Mouse (Mus musculus) embryonic fibroblast, embryonic 13.5 days (primary cell): ENCODE data around the gene Limd2.

Experiments
- CTCF ChIP-seq: IDR thresholded peaks from 2 replicates; pipeline ENCODE4 v1.5.1; 2011; ENCODE audit warnings: mild to moderate bottlenecking, control low read depth, low read length, moderate library complexity, borderline replicate concordance; ENCODE audit not compliant: insufficient read depth
- POLR2A ChIP-seq: IDR thresholded peaks from 2 replicates; pipeline ENCODE4 v1.6.1; 2011; ENCODE audit warnings: low read depth, mild to moderate bottlenecking, control low read depth, low read length, moderate library complexity

DNA sequence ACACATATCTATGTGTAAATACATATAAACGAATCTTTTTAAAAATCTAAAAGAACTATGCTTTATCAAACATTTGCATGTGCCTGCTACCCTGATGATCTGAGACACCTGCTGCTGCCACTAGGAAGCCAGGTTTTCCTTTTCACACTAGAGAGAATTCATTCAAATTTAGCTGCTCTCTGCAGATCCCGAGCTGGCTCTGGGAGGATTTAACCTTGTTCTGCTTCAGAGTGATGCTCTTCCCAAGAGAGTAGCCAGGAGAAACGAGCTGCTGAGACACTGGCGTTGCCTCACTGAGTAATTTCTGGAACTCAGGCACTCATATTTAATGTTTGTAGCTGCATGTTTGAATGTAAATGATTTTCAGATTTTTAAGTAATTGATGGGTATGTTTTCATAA, 35.9 kb downstream of the Limd2 start:
- TF ChIP-seq POLR2A: no peak
- no peak for TF ChIP-seq CTCF
